Mouse (Mus musculus) fat pad, adult 2 months (tissue): ENCODE measurements around the gene Vmn1r82.

Source experiments
- DNase-seq: peaks from one replicate; pipeline ENCODE4 v3.0.0-alpha.2; 2011; ENCODE audit warnings: low read depth, low spot score; ENCODE audit errors: extremely low read depth

Vmn1r82 gene

GRCm38 (mm10) chr7:12300130-12300529, at the start of gene Vmn1r82:
TSS of gene Vmn1r82 (plus strand) at chr7:12300430.
- DNase-seq = no peak

DNA sequence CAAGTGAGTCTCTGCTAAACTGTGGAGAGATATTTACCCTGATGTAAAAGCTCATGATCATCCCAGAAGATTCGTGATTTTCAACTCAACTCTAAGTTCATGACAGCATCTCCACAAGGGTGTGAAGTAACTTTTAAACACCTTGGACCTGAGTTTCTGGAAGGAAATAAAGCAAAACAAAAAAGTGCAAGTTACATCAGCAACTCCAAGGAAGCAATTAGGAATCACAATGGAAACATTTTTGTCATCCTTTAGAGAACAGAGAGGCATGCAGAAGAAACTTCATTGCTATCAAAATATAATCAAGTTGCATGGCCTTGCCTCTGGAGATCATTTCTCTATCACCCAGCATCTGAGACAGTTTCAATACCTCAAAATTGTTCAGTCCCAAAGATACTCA, 32.1 kb upstream of the Vmn1r82 start, which contains the start of gene Vmn1r81:
TSS of gene Vmn1r81 (minus strand) at position 101 of the 400 bp plus-strand sequence.
- no peak for DNase-seq

GRCm38 (mm10) chr7:12329381-12329780, 29.2 kb downstream of the Vmn1r82 start, which contains the start of gene Vmn1r83:
TSS of gene Vmn1r83 (minus strand) at chr7:12329481.
- DNase-seq = no peak
